ENCODE assay signal across 18 mouse cellular contexts in the genomic region with DNA sequence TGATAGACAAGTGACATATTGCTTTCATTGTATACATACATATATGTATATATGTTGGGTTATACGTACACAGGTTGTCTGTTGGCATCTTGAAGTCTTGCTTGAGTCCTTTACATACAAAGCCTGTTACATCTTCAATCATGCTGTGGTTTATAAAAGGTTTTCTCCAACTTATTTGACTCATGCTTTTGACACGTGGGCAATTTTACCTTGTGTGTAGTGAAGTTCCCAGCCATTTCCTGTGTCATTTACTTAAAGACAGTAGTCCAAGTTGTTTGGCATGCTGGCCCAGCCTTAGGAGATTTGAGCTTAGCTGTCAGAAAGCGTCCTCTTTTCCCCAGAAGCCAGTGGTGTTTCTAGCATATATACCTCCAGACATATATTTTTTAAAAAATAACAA.
"Had no signal": no experiment of that assay in that cellular context is flagged by ENCODE, and none has a peak within 500 bp of the region (broad histone marks: within the 10 kb centered on the region; RNA-seq: fewer than 3 reads in every experiment).

No protein-coding gene starts in this region.

- H3K4me1 ChIP-seq: midbrain, embryonic 15.5 days had no signal

- H3K36me3 ChIP-seq: liver, embryonic 13.5 days; lung, embryonic 15.5 days; midbrain, embryonic 15.5 days; neural tube, embryonic 13.5 days had no signal

- H3K4me3 ChIP-seq: limb, embryonic 12.5 days; liver, embryonic 13.5 days; lung, embryonic 15.5 days; megakaryocyte, embryonic 14.5 days; midbrain, embryonic 15.5 days; neural tube, embryonic 13.5 days had no signal

- H3K27ac ChIP-seq: kidney, postnatal 0 days; limb, embryonic 12.5 days; lung, embryonic 15.5 days; macrophage; midbrain, embryonic 15.5 days; neural tube, embryonic 13.5 days had no signal

- ATAC-seq: liver, postnatal 0 days; midbrain, embryonic 15.5 days had no signal

- DNase-seq: kidney, postnatal 36 days; liver; liver, embryonic 13.5 days; liver, postnatal 0 days; lung, postnatal 14 days; retina, postnatal 1 day; right cerebral cortex, postnatal 4 days; spleen, adult 18-20 months; thymus, adult 18-20 months; thymus, postnatal 14 days had no signal

- H3K9me3 ChIP-seq: limb, embryonic 12.5 days; liver, embryonic 13.5 days; lung, embryonic 15.5 days; megakaryocyte, embryonic 14.5 days; midbrain, embryonic 15.5 days; neural tube, embryonic 13.5 days had no signal

- H3K4me2 ChIP-seq: limb, embryonic 12.5 days; liver, embryonic 13.5 days; lung, embryonic 15.5 days; midbrain, embryonic 11.5 days; midbrain, embryonic 15.5 days; neural tube, embryonic 13.5 days had no signal

- H3K27me3 ChIP-seq: limb, embryonic 12.5 days; liver, embryonic 13.5 days; lung, embryonic 15.5 days; megakaryocyte, embryonic 14.5 days; midbrain, embryonic 15.5 days; neural tube, embryonic 13.5 days had no signal

- H3K9ac ChIP-seq: limb, embryonic 12.5 days; liver, embryonic 13.5 days; liver, postnatal 0 days; lung, embryonic 15.5 days; midbrain, embryonic 15.5 days; neural tube, embryonic 13.5 days had no signal
